Mouse (Mus musculus) C2C12 (cell line): ENCODE results near the gene Capzb. TPM values are rescaled to one million over a fixed set of nuclear protein-coding genes. Genes with fewer than 3 reads are reported as not detected.

Experiments
- H3K27me3 ChIP-seq: one replicate; pipeline ENCODE4 v1.6.1; 2011; ENCODE audit not compliant: control insufficient read depth, insufficient read depth, insufficient read length
- H3K36me3 ChIP-seq: one replicate; pipeline ENCODE4 v1.6.1; 2011; ENCODE audit not compliant: control insufficient read depth, insufficient read depth
- H3K4me3 ChIP-seq: one replicate; pipeline ENCODE4 v1.5.1; 2011; ENCODE audit warnings: mild to moderate bottlenecking, control low read depth; ENCODE audit not compliant: poor library complexity, insufficient read depth, severe bottlenecking
- H3K79me2 ChIP-seq: one replicate; pipeline ENCODE4 v1.6.1; 2011; ENCODE audit not compliant: control insufficient read depth, insufficient read depth
- H3K79me3 ChIP-seq: one replicate; pipeline ENCODE4 v1.6.1; 2011; ENCODE audit warnings: low read depth, control low read depth
- H3ac ChIP-seq: one replicate; pipeline ENCODE3; 2011; ENCODE audit warnings: low read depth; ENCODE audit not compliant: control insufficient read depth, insufficient read length
- CEBPB ChIP-seq: IDR thresholded peaks from one replicate; pipeline ENCODE4 v1.6.1; 2011; ENCODE audit warnings: low read depth, mild to moderate bottlenecking, control low read depth, moderate library complexity
- CTCF ChIP-seq: IDR thresholded peaks from one replicate; pipeline ENCODE4 v1.5.1; 2011; ENCODE audit not compliant: control insufficient read depth, insufficient read depth, insufficient read length
- FOSL1 ChIP-seq: IDR thresholded peaks from one replicate; pipeline ENCODE4 v1.8.0; 2011; ENCODE audit warnings: mild to moderate bottlenecking, low read length; ENCODE audit not compliant: poor library complexity, insufficient read depth, severe bottlenecking
- MAX ChIP-seq: IDR thresholded peaks from one replicate; pipeline ENCODE4 v1.6.1; 2011; ENCODE audit warnings: mild to moderate bottlenecking, control low read depth
- MYOD1 ChIP-seq: IDR thresholded peaks from one replicate; pipeline ENCODE4 v1.6.1; 2011; ENCODE audit warnings: low read depth; ENCODE audit not compliant: control insufficient read depth, insufficient read length
- MYOG ChIP-seq: IDR thresholded peaks from one replicate; pipeline ENCODE4 v1.6.1; 2011; ENCODE audit not compliant: control insufficient read depth, insufficient read length; ENCODE audit errors: extremely low read depth
- USF1 ChIP-seq: IDR thresholded peaks from one replicate; pipeline ENCODE4 v1.6.1; 2011; ENCODE audit warnings: low read depth, mild to moderate bottlenecking, control low read depth, moderate library complexity
- microRNA-seq: library from miRNA; unstranded; fragments of <30 nt; microRNA quantifications from one replicate; pipeline ENCODE4, GENCODE M21; 2019; ENCODE audit warnings: borderline microRNAs expressed
- polyA plus RNA-seq: library from polyadenylated mRNA; unstranded; fragments of >200 nt; fragmentation: generic; extraction: Trizol; gene quantifications from one replicate; pipeline ENCODE4 v1.2.1, GENCODE M21; 2012; ENCODE audit warnings: missing spikeins

Gene Capzb
- polyA plus RNA-seq, 1 experiment, result 362 TPM

GRCm38 (mm10) chr4:139338145-139338544, 145.4 kb downstream of the Capzb start:
- Histone ChIP-seq H3K79me3 (no peaks in the 10 kb centered on the region), H3K36me3 (no peaks in the 10 kb centered on the region), H3K27me3 (no peaks in the 10 kb centered on the region), H3K79me2 (no peaks in the 10 kb centered on the region), H3ac (no peak overlapping the region), H3K4me3 (no peak overlapping the region)
- TF ChIP-seq MAX (no peak), MYOD1 (no peak), FOSL1 (no peak), CEBPB (no peak), CTCF (no peak), MYOG (no peak), USF1 (no peak)

DNA sequence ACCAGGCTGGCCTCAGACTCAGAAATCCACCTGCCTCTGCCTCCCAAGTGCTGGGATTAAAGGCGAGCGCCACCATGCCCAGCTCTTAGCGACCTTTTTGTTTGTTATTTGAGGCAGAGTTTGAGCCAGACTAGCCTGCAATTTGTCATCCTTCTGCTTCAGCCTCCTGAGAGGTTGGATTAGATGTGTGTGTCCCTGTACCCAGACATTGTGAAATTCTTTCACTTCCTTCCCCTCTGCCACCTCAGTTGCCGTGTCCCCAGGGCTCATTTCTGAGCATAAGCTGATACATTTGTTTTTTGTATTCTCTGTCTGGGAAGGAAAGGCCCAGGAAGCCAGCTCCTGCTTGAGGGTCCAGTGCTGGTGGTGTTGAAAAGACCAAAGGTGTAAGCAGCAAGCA, 148.1 kb downstream of the Capzb start:
- no peaks in the 10 kb centered on the region for H3K27me3 ChIP-seq
- TF ChIP-seq FOSL1 (no peak), CEBPB (no peak), CTCF (no peak), MYOG (no peak), USF1 (no peak)

More for the DNA sequence above, 148.1 kb downstream of the Capzb start:
- no peak overlapping the region for H3ac ChIP-seq
- H3K79me2 ChIP-seq, result no peaks in the 10 kb centered on the region
- no peaks in the 10 kb centered on the region for H3K79me3 ChIP-seq
- H3K36me3 ChIP-seq, result no peaks in the 10 kb centered on the region
- H3K4me3 ChIP-seq, result no peak overlapping the region

Small RNAs within 50 kb of the gene (microRNA-seq; reads per million reads assigned to microRNA genes)
- not detected for gene Gm24245
- gene Gm25732, result not detected

Other genes starting within 250 kb of the Capzb start
- not detected for gene Rnf186, start 225.8 kb upstream of the Capzb start, polyA plus RNA-seq
- gene Tmco4, start 220.0 kb upstream of the Capzb start, polyA plus RNA-seq, result 1.8 TPM
- gene Htr6, start 117.3 kb upstream of the Capzb start, polyA plus RNA-seq, result 0.02 TPM
- 61.3 TPM for gene Nbl1, start 99.9 kb upstream of the Capzb start, polyA plus RNA-seq
- 246 TPM for gene Minos1, start 61.8 kb upstream of the Capzb start, polyA plus RNA-seq
- gene Pqlc2, start 117.8 kb downstream of the Capzb start, polyA plus RNA-seq, result 6.0 TPM
- 49.7 TPM for gene Akr7a5, start 117.8 kb downstream of the Capzb start, polyA plus RNA-seq
- gene Mrto4, start 159.7 kb downstream of the Capzb start, polyA plus RNA-seq, result 192 TPM
- 16.7 TPM for gene Emc1, start 159.7 kb downstream of the Capzb start, polyA plus RNA-seq
- 78.1 TPM for gene Ubr4, start 159.7 kb downstream of the Capzb start, polyA plus RNA-seq